Mouse (Mus musculus): ENCODE measurements around the gene Wdr89. TPM values are rescaled to one million over a fixed set of nuclear protein-coding genes. Genes with fewer than 3 reads are reported as not detected.

Wdr89 gene
- polyA plus RNA-seq, 2 experiments, result 8.9 to 11.3 TPM

DNA sequence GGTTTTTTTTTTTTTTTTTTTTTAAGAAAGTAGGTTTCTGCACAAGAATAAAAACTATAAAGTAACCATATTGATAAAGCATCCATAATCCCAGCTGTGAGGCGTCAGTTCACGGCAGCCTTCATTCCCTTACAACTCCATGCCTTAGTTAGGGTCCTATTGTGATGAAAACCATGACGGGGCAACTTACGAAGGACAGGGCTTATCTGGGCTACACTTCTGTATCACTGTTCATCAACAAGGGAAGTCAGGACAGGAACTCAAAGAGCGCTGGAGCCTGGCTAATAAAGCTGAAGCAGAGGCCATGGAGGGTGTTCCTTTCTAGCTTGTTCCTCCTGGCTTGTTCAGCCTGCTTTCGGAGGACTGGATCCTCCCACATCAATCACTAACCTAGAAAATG is 10.9 kb downstream of the Wdr89 start:
- no peak overlapping the region for H3K4me3 ChIP-seq (replicated peaks; ENCODE audit: low read length)
- DNase-seq (ENCODE audit: low spot score), result no peak
- H3K36me3 ChIP-seq (ENCODE audit: control insufficient read depth, insufficient read depth, low read length), result no peaks in the 10 kb centered on the region
- no peaks in the 10 kb centered on the region for H3K27me3 ChIP-seq (ENCODE audit: control insufficient read depth, insufficient read depth, low read length)
- ATAC-seq (ENCODE audit: low FRiP score, low read depth), result no peak
- WGBS, result 75% methylated on average over 6 of the region's 6 CpGs
- H3K9ac ChIP-seq (ENCODE audit: low read depth, low read length, severe bottlenecking), result no peak overlapping the region
- no peak overlapping the region for H3K27ac ChIP-seq (replicated peaks; ENCODE audit: low read depth, low read length)
- TF ChIP-seq POLR2A (IDR thresholded peaks at IDR 0.05; ENCODE audit: borderline replicate concordance, extremely low read depth, insufficient read depth, insufficient read length), result no peak
- no peaks in the 10 kb centered on the region for H3K4me1 ChIP-seq (ENCODE audit: control insufficient read depth, insufficient read depth, low read length)
- H3K4me2 ChIP-seq (replicated peaks; ENCODE audit: low read depth, low read length, severe bottlenecking), result no peak overlapping the region
- H3K9me3 ChIP-seq (ENCODE audit: control insufficient read depth, low read length), result no peaks in the 10 kb centered on the region

GRCm38 (mm10) chr12:75656580-75656979 is 12.8 kb downstream of the Wdr89 start:
- peak; percentile 36 for DNase-seq (ENCODE audit: low spot score)
- WGBS, result 29% methylated on average over 3 of the region's 3 CpGs
- no peak for ATAC-seq (ENCODE audit: low FRiP score, low read depth)

DNA sequence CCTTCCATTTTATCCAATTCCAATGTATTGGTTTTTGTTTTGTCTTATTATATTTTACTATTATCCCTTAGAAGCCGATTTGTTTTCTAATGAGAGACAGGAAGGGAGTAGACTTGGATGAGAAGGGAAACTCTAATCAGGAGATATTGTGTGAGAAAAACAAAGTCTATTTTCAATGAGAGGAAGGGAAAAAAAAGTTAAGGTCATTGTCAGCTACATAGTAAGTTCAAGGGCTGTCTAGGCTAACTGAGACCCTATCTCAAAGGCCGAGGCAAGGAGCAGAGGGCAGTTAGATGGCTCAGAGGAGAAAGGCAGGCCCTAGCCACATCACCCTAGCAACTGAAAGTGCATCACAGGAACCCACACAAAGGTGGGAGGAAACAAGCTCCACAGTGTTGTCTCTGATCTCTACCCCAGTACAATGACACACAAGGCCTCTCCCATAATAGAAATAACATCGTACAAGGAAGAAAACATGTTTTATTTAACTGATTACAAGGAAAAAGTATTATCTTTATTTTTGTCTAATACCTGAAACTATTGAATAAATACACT is 15.0 kb downstream of the Wdr89 start:
- 85% methylated on average over 3 of the region's 3 CpGs for WGBS
- Histone ChIP-seq H3K27ac (replicated peaks; ENCODE audit: low read depth, low read length) (no peak overlapping the region), H3K27me3 (ENCODE audit: control insufficient read depth, insufficient read depth, low read length) (no peaks in the 10 kb centered on the region), H3K9me3 (ENCODE audit: control insufficient read depth, low read length) (no peaks in the 10 kb centered on the region), H3K9ac (ENCODE audit: low read depth, low read length, severe bottlenecking) (no peak overlapping the region), H3K4me2 (replicated peaks; ENCODE audit: low read depth, low read length, severe bottlenecking) (no peak overlapping the region), H3K4me1 (ENCODE audit: control insufficient read depth, insufficient read depth, low read length) (no peaks in the 10 kb centered on the region), H3K4me3 (replicated peaks; ENCODE audit: low read length) (no peak overlapping the region), H3K36me3 (ENCODE audit: control insufficient read depth, insufficient read depth, low read length) (no peaks in the 10 kb centered on the region)
- ATAC-seq (ENCODE audit: low FRiP score, low read depth) (no peak), DNase-seq (ENCODE audit: low spot score) (no peak)
- TF ChIP-seq POLR2A (IDR thresholded peaks at IDR 0.05; ENCODE audit: borderline replicate concordance, extremely low read depth, insufficient read depth, insufficient read length), result no peak

More at GRCm38 (mm10) chr12:75656580-75656979, 12.8 kb downstream of the Wdr89 start:
- Histone ChIP-seq H3K4me2 (replicated peaks; ENCODE audit: low read depth, low read length, severe bottlenecking) (no peak overlapping the region), H3K4me1 (ENCODE audit: control insufficient read depth, insufficient read depth, low read length) (no peaks in the 10 kb centered on the region), H3K27ac (replicated peaks; ENCODE audit: low read depth, low read length) (no peak overlapping the region), H3K9me3 (ENCODE audit: control insufficient read depth, low read length) (no peaks in the 10 kb centered on the region), H3K27me3 (ENCODE audit: control insufficient read depth, insufficient read depth, low read length) (no peaks in the 10 kb centered on the region), H3K4me3 (replicated peaks; ENCODE audit: low read length) (no peak overlapping the region), H3K36me3 (ENCODE audit: control insufficient read depth, insufficient read depth, low read length) (no peaks in the 10 kb centered on the region), H3K9ac (ENCODE audit: low read depth, low read length, severe bottlenecking) (no peak overlapping the region)
- TF ChIP-seq POLR2A (IDR thresholded peaks at IDR 0.05; ENCODE audit: borderline replicate concordance, extremely low read depth, insufficient read depth, insufficient read length), result no peak

DNA sequence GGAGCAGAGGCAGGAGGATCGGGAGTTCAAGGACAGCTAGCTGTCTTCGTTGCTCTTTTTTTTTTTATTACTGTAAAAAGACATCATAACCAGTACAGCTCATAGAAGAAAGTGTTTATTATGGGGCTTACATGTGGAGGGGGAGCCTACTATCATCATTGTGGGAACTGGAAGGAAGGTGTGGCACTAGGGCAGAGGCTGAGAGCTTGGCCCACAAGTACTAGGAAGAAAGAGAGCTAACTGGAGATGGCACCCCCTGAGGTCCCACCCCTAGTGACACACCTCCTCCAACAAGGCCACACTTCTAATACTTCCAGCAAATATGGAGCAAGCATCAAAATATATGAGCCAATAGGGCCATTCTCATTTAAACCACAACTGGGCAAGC is 19.6 kb downstream of the Wdr89 start:
- Histone ChIP-seq H3K4me1 (ENCODE audit: control insufficient read depth, insufficient read depth, low read length) (no peaks in the 10 kb centered on the region), H3K9me3 (ENCODE audit: control insufficient read depth, low read length) (no peaks in the 10 kb centered on the region), H3K27ac (replicated peaks; ENCODE audit: low read depth, low read length) (no peak overlapping the region), H3K36me3 (ENCODE audit: control insufficient read depth, insufficient read depth, low read length) (no peaks in the 10 kb centered on the region), H3K4me2 (replicated peaks; ENCODE audit: low read depth, low read length, severe bottlenecking) (no peak overlapping the region), H3K27me3 (ENCODE audit: control insufficient read depth, insufficient read depth, low read length) (no peaks in the 10 kb centered on the region), H3K4me3 (replicated peaks; ENCODE audit: low read length) (no peak overlapping the region), H3K9ac (ENCODE audit: low read depth, low read length, severe bottlenecking) (no peak overlapping the region)
- TF ChIP-seq POLR2A (IDR thresholded peaks at IDR 0.05; ENCODE audit: borderline replicate concordance, extremely low read depth, insufficient read depth, insufficient read length), result no peak
- no peak for DNase-seq (ENCODE audit: low spot score)
- 89% methylated on average over 2 of the region's 2 CpGs for WGBS
- no peak for ATAC-seq (ENCODE audit: low FRiP score, low read depth)

- Histone ChIP-seq H3K27ac (replicated peaks; ENCODE audit: low read depth, low read length) (no peak overlapping the region), H3K9me3 (ENCODE audit: control insufficient read depth, low read length) (no peaks in the 10 kb centered on the region), H3K9ac (ENCODE audit: low read depth, low read length, severe bottlenecking) (no peak overlapping the region), H3K36me3 (ENCODE audit: control insufficient read depth, insufficient read depth, low read length) (no peaks in the 10 kb centered on the region), H3K4me3 (replicated peaks; ENCODE audit: low read length) (no peak overlapping the region), H3K4me1 (ENCODE audit: control insufficient read depth, insufficient read depth, low read length) (peaks cover 1% of the 10 kb centered on the region; the same call in 1 of the 2 replicates), H3K27me3 (ENCODE audit: control insufficient read depth, insufficient read depth, low read length) (no peaks in the 10 kb centered on the region), H3K4me2 (replicated peaks; ENCODE audit: low read depth, low read length, severe bottlenecking) (no peak overlapping the region)
- 74% methylated on average over 12 of the region's 12 CpGs for WGBS
- TF ChIP-seq POLR2A (IDR thresholded peaks at IDR 0.05; ENCODE audit: borderline replicate concordance, extremely low read depth, insufficient read depth, insufficient read length), result no peak
- DNase-seq (ENCODE audit: low spot score), result peak; percentile 20
- ATAC-seq (ENCODE audit: low FRiP score, low read depth), result peak; percentile 53; the same call in 1 of the 2 replicates
Observed at GRCm38 (mm10) chr12:75649058-75649705, 20.2 kb downstream of the Wdr89 start.

Data from limb, embryonic 14.5 days (tissue).